Mouse (Mus musculus): ENCODE measurements at regions not wholly inside any gene's neighbourhood (a gene's known extent, or its start where the extent isn't known, plus 50 kb on each side); places are given as distances from the start of the nearest gene placed in this dataset.

- peak; percentile 35 for DNase-seq (ENCODE audit: low read depth, low spot score)
Measured at GRCm38 (mm10) chr9:66646226-66646625, 53.3 kb upstream of the Usp3 start.

GRCm38 (mm10) chr9:66651306-66651705 lies 58.4 kb upstream of the Usp3 start:
- no peak for DNase-seq (ENCODE audit: low read depth, low spot score)

DNA sequence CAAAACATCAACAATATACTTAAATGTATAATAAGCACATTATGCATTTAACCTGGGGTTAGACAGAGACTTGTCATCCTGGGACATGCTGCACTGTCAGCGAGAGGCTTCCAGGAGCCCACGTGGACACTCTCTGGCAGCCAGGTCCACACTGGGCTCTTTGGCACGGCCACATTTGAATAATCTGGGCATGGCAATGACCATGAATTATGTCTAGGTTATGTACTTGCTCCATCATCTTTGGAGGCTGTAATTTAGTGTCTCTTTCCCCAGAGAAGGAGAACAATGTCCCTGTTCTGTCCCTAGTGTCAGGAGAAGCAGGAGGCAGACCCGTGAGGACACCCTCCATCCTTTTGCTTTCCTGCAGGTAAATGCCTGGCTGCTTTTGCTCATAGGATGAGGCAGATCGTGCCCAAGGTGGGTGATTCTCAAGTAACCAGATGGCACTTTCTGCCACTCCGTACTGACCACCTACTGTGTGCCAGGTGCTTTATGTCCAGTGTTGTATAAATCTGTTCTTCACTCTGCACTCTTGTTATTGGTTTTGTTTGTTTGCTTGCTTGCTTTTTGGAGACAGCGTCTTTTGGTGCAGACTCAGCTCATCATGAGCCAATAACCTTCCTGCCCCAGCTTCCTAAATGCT lies 56.2 kb upstream of the Car12 start:
- DNase-seq (ENCODE audit: low read depth, low spot score): no peak

DNA sequence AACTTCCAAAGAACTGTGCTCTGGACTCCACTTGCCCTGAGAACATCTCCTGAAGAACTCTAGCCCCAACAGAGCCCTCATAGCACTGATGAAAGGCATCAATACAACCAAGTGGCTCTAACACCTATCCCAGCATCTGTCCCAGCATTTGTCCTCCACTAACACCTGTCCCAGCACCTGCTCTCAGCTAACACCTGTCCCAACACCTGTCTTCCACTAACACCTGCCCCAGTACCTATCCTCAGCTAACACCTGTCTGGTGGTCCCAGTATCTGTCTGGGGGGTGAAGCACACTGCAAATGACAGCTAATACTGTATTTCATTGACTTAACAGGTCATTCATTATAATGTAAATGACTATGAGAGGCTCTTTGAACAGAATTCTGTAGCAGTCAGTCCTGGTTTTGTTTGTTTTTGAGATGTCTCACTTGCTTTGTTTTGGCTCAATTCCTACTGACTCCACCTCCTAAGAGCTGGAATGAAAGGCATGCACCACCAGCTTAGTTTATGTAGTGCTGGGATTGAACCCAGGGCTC lies 54.7 kb upstream of the Car12 start:
- no peak for DNase-seq (ENCODE audit: low read depth, low spot score)

- no peak for DNase-seq (ENCODE audit: low read depth, low spot score)
Measured at GRCm38 (mm10) chr9:66659781-66660445, 53.6 kb upstream of the Car12 start.

DNA sequence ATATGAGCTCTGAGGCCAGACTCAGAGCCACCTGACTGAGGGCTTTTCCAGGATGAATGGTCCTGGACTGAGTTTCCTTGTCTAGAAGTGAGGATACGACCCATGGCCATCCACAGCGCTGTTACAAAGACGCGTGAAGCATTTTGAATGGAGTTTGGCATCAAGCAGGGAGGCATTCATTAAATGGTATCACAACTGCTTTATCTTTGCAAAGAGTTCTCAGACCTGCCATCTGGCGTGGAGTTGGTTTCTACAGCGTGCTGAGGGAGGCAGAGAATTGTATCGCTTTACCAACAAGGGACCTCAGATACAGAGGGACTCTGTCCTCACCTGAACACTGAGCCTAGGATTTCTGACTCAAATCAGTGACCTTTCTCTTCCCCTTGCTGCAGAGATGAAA lies 51.9 kb upstream of the Car12 start:
- no peak for DNase-seq (ENCODE audit: low read depth, low spot score)

DNA sequence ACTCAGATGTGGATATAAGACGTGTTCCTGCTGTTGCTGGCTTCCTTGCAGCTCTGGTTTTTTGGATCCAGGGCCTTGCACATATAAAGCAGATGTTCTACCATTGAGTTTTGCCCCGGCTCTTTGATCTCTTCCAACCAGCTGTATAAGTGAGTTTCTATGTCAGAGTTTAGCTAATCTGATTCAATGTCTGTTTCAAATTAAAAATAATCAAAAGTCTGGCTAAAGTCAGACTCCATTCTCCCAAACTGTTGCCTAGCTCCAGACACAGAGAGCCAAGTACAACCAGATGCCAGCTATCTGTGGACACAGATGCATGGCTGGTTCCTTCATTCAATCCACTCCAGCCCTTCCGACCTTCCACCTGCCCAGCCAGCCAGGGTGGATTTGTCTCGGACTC lies 51.0 kb upstream of the Car12 start:
- DNase-seq (ENCODE audit: low read depth, low spot score): no peak
